Mouse (Mus musculus) MEL (cell line): ENCODE measurements around the gene Ggact.

Experiments
- CTCF ChIP-seq, 3 experiments: IDR thresholded peaks in 2 of 3; conservative IDR thresholded peaks in 1 of 3; 2 replicates each; pipeline ENCODE4 v1.5.1; 2011 to 2012; ENCODE audit warnings: low read length in 3 of 3, low read depth in 2 of 3, mild to moderate bottlenecking in 2 of 3, improper control_type of control experiment in 1 of 3, inconsistent platforms in 1 of 3, mixed read lengths in 1 of 3, moderate library complexity in 1 of 3; ENCODE audit not compliant: control insufficient read depth in 1 of 3, insufficient read depth in 1 of 3, poor library complexity in 1 of 3, severe bottlenecking in 1 of 3
- MEF2A ChIP-seq: IDR thresholded peaks from 2 replicates; pipeline ENCODE4 v1.6.1; 2014; ENCODE audit warnings: low read depth, mild to moderate bottlenecking, inconsistent platforms, low read length, improper control_type of control experiment; ENCODE audit not compliant: poor library complexity, insufficient replicate concordance, severe bottlenecking; ENCODE audit errors: extremely low read depth
- POLR2A ChIP-seq, 2 experiments: IDR thresholded peaks; 2 replicates each; pipeline ENCODE4 v1.6.1; 2011 to 2012; ENCODE audit warnings: low read length in 2 of 2, mild to moderate bottlenecking in 2 of 2, control low read depth in 1 of 2, improper control_type of control experiment in 1 of 2, low read depth in 1 of 2, moderate library complexity in 1 of 2; ENCODE audit not compliant: control insufficient read depth in 1 of 2, insufficient read depth in 1 of 2, poor library complexity in 1 of 2
- UBTF ChIP-seq: IDR thresholded peaks from 2 replicates; pipeline ENCODE4 v1.6.1; 2012; ENCODE audit warnings: low read depth, mild to moderate bottlenecking, inconsistent platforms, low read length, improper control_type of control experiment, moderate library complexity, borderline replicate concordance; ENCODE audit not compliant: insufficient read depth
- USF2 ChIP-seq, 2 experiments: IDR thresholded peaks; 2 replicates each; pipeline ENCODE4 v1.6.1; 2011 to 2012; ENCODE audit warnings: improper control_type of control experiment in 2 of 2, low read length in 2 of 2, borderline replicate concordance in 1 of 2, inconsistent platforms in 1 of 2, low read depth in 1 of 2, mild to moderate bottlenecking in 1 of 2; ENCODE audit not compliant: insufficient read depth in 1 of 2

DNA sequence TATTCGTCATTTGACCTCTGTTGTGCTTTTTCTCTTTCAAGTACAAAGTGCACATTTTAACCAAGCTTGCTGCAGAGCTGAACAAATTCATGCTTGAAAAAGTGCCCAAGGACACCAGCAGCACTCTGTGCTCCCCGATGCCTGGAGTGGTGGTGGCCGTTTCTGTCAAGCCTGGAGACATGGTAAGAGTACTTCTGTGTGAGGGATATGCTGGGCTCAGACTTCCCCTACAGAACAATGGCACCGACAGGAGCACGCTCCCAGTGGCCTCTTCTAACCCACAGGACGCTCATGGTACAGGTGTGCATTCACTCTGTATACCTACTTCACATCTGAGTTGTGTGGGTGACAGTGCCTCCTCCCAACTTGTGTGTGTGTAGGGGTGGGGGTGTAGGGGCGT lies 36.8 kb downstream of the Ggact start:
- TF ChIP-seq POLR2A (IDR thresholded peaks at IDR 0.05; ENCODE audit: control insufficient read depth in 1 of 2, insufficient read depth in 1 of 2, low read depth in 1 of 2, low read length in 2 of 2, poor library complexity in 1 of 2) (no peak), CTCF (IDR thresholded peaks at IDR 0.05 in 2 of 3, conservative IDR thresholded peaks at IDR 0.05 in 1 of 3; ENCODE audit: control insufficient read depth in 1 of 3, insufficient read depth in 1 of 3, low read depth in 2 of 3, low read length in 3 of 3, poor library complexity in 1 of 3, severe bottlenecking in 1 of 3) (no peak), UBTF (no peak), USF2 (IDR thresholded peaks at IDR 0.05; ENCODE audit: borderline replicate concordance in 1 of 2, insufficient read depth in 1 of 2, low read depth in 1 of 2, low read length in 2 of 2) (no peak), MEF2A (no peak)
